Mouse (Mus musculus): ENCODE data around the gene Ripor1. TPM values are rescaled to one million over a fixed set of nuclear protein-coding genes. Genes with fewer than 3 reads are reported as not detected.
A peak's percentile ranks its signal among the peaks of the same experiment; 100 is the strongest.

The Ripor1 gene
- total RNA-seq, 1 experiment: 5.6 TPM

GRCm38 (mm10) chr8:105613037-105613436 is 8.0 kb downstream of the Ripor1 start:
- DNase-seq (ENCODE audit: low read depth, low spot score): no peak
- Histone ChIP-seq H3K4me3 (ENCODE audit: insufficient read depth in 1 of 2, low read depth in 1 of 2, low read length in 2 of 2, poor library complexity in 1 of 2, severe bottlenecking in 1 of 2) (peak overlapping the region; percentile 3 to 26; a peak in 2 of 4 replicates), H3K4me1 (ENCODE audit: control insufficient read depth in 2 of 2, insufficient read depth in 2 of 2, low read length in 2 of 2, poor library complexity in 1 of 2) (peaks cover 0 to 3% of the 10 kb centered on the region in 2 experiments; a peak in 1 of 4 replicates), H3K9me3 (ENCODE audit: control insufficient read depth, insufficient read depth, low read depth, low read length) (no peaks in the 10 kb centered on the region), H3K36me3 (ENCODE audit: control insufficient read depth, insufficient read depth, low read length, poor library complexity, severe bottlenecking) (peaks cover 20% of the 10 kb centered on the region; the same call in 1 of the 2 replicates), H3K27ac (ENCODE audit: insufficient read depth, low read depth, low read length, poor library complexity, severe bottlenecking) (no peak overlapping the region), H3K9ac (ENCODE audit: insufficient read depth, low read depth, low read length, poor library complexity, severe bottlenecking) (0 out of 2 replicates have a peak overlapping the region, but pooled peaks have one; percentile 9)
- TF ChIP-seq MAFK (IDR thresholded peaks at IDR 0.05; ENCODE audit: insufficient read depth, low read depth, low read length) (no peak), ZC3H11A (IDR thresholded peaks at IDR 0.05; ENCODE audit: borderline replicate concordance, low read depth, low read length) (no peak), HCFC1 (IDR thresholded peaks at IDR 0.05; ENCODE audit: borderline replicate concordance, insufficient read depth, low read length) (no peak), CHD2 (IDR thresholded peaks at IDR 0.05; ENCODE audit: low read depth, low read length) (no peak), ZNF384 (IDR thresholded peaks at IDR 0.05; ENCODE audit: low read depth, low read length) (no peak)
- in situ Hi-C loops (cut with MboI; ENCODE audit: low sequenced_read_pairs in 2 of 2, unreplicated experiment in 2 of 2): no loop called here

- TF ChIP-seq MAFK (IDR thresholded peaks at IDR 0.05; ENCODE audit: insufficient read depth, low read depth, low read length): no peak
- TF ChIP-seq HCFC1 (IDR thresholded peaks at IDR 0.05; ENCODE audit: borderline replicate concordance, insufficient read depth, low read length): no peak
- no peak for TF ChIP-seq ZNF384 (IDR thresholded peaks at IDR 0.05; ENCODE audit: low read depth, low read length)
- no peak for TF ChIP-seq CHD2 (IDR thresholded peaks at IDR 0.05; ENCODE audit: low read depth, low read length)
- TF ChIP-seq ZC3H11A (IDR thresholded peaks at IDR 0.05; ENCODE audit: borderline replicate concordance, low read depth, low read length): no peak
- peaks cover 25% of the 10 kb centered on the region; the same call in 1 of the 2 replicates for H3K36me3 ChIP-seq (ENCODE audit: control insufficient read depth, insufficient read depth, low read length, poor library complexity, severe bottlenecking)
- in situ Hi-C loops (cut with MboI; ENCODE audit: low sequenced_read_pairs in 2 of 2, unreplicated experiment in 2 of 2): no loop called here
- peak overlapping the region; percentile 37 to 56 for H3K4me3 ChIP-seq (ENCODE audit: insufficient read depth in 1 of 2, low read depth in 1 of 2, low read length in 2 of 2, poor library complexity in 1 of 2, severe bottlenecking in 1 of 2)
- H3K9me3 ChIP-seq (ENCODE audit: control insufficient read depth, insufficient read depth, low read depth, low read length): no peaks in the 10 kb centered on the region
- DNase-seq (ENCODE audit: low read depth, low spot score): no peak
- H3K27ac ChIP-seq (ENCODE audit: insufficient read depth, low read depth, low read length, poor library complexity, severe bottlenecking): no peak overlapping the region
- H3K4me1 ChIP-seq (ENCODE audit: control insufficient read depth in 2 of 2, insufficient read depth in 2 of 2, low read length in 2 of 2, poor library complexity in 1 of 2): peaks cover 0 to 3% of the 10 kb centered on the region in 2 experiments; a peak in 1 of 4 replicates
- H3K9ac ChIP-seq (ENCODE audit: insufficient read depth, low read depth, low read length, poor library complexity, severe bottlenecking): peak overlapping the region; percentile 43
Measured at GRCm38 (mm10) chr8:105613830-105614511, 8.9 kb downstream of the Ripor1 start.

GRCm38 (mm10) chr8:105615942-105616341 is 10.9 kb downstream of the Ripor1 start:
- TF ChIP-seq HCFC1 (IDR thresholded peaks at IDR 0.05; ENCODE audit: borderline replicate concordance, insufficient read depth, low read length): no peak
- no peak for TF ChIP-seq ZNF384 (IDR thresholded peaks at IDR 0.05; ENCODE audit: low read depth, low read length)
- TF ChIP-seq MAFK (IDR thresholded peaks at IDR 0.05; ENCODE audit: insufficient read depth, low read depth, low read length): no peak
- no peak for TF ChIP-seq CHD2 (IDR thresholded peaks at IDR 0.05; ENCODE audit: low read depth, low read length)
- no peak for TF ChIP-seq ZC3H11A (IDR thresholded peaks at IDR 0.05; ENCODE audit: borderline replicate concordance, low read depth, low read length)
- H3K36me3 ChIP-seq (ENCODE audit: control insufficient read depth, insufficient read depth, low read length, poor library complexity, severe bottlenecking): peaks cover 28% of the 10 kb centered on the region; the same call in 1 of the 2 replicates

GRCm38 (mm10) chr8:105617451-105618278 is 12.6 kb downstream of the Ripor1 start:
- in situ Hi-C loops (cut with MboI; ENCODE audit: low sequenced_read_pairs in 2 of 2, unreplicated experiment in 2 of 2): no loop called here
- Histone ChIP-seq H3K4me3 (ENCODE audit: insufficient read depth in 1 of 2, low read depth in 1 of 2, low read length in 2 of 2, poor library complexity in 1 of 2, severe bottlenecking in 1 of 2) (no peak overlapping the region), H3K9me3 (ENCODE audit: control insufficient read depth, insufficient read depth, low read depth, low read length) (no peaks in the 10 kb centered on the region), H3K36me3 (ENCODE audit: control insufficient read depth, insufficient read depth, low read length, poor library complexity, severe bottlenecking) (peaks cover 28% of the 10 kb centered on the region; the same call in 1 of the 2 replicates), H3K4me1 (ENCODE audit: control insufficient read depth in 2 of 2, insufficient read depth in 2 of 2, low read length in 2 of 2, poor library complexity in 1 of 2) (peaks cover 0 to 9% of the 10 kb centered on the region in 2 experiments; a peak in 1 of 4 replicates), H3K9ac (ENCODE audit: insufficient read depth, low read depth, low read length, poor library complexity, severe bottlenecking) (no peak overlapping the region), H3K27ac (ENCODE audit: insufficient read depth, low read depth, low read length, poor library complexity, severe bottlenecking) (no peak overlapping the region)
- peak; percentile 46 for DNase-seq (ENCODE audit: low read depth, low spot score)
- TF ChIP-seq ZNF384 (IDR thresholded peaks at IDR 0.05; ENCODE audit: low read depth, low read length) (no peak), ZC3H11A (IDR thresholded peaks at IDR 0.05; ENCODE audit: borderline replicate concordance, low read depth, low read length) (no peak), HCFC1 (IDR thresholded peaks at IDR 0.05; ENCODE audit: borderline replicate concordance, insufficient read depth, low read length) (no peak), CHD2 (IDR thresholded peaks at IDR 0.05; ENCODE audit: low read depth, low read length) (no peak), MAFK (IDR thresholded peaks at IDR 0.05; ENCODE audit: insufficient read depth, low read depth, low read length) (no peak)

More at GRCm38 (mm10) chr8:105615942-105616341, 10.9 kb downstream of the Ripor1 start:
- H3K4me1 ChIP-seq (ENCODE audit: control insufficient read depth in 2 of 2, insufficient read depth in 2 of 2, low read length in 2 of 2, poor library complexity in 1 of 2): peaks cover 0 to 6% of the 10 kb centered on the region in 2 experiments; a peak in 1 of 4 replicates
- no peaks in the 10 kb centered on the region for H3K9me3 ChIP-seq (ENCODE audit: control insufficient read depth, insufficient read depth, low read depth, low read length)
- H3K9ac ChIP-seq (ENCODE audit: insufficient read depth, low read depth, low read length, poor library complexity, severe bottlenecking): no peak overlapping the region
- H3K4me3 ChIP-seq (ENCODE audit: insufficient read depth in 1 of 2, low read depth in 1 of 2, low read length in 2 of 2, poor library complexity in 1 of 2, severe bottlenecking in 1 of 2): no peak overlapping the region
- H3K27ac ChIP-seq (ENCODE audit: insufficient read depth, low read depth, low read length, poor library complexity, severe bottlenecking): no peak overlapping the region
- in situ Hi-C loops (cut with MboI; ENCODE audit: low sequenced_read_pairs in 2 of 2, unreplicated experiment in 2 of 2): no loop called here
- DNase-seq (ENCODE audit: low read depth, low spot score): no peak
